Mouse (Mus musculus) olfactory bulb, adult 2 months (tissue): ENCODE measurements around the gene Washc1. TPM values are rescaled to one million over a fixed set of nuclear protein-coding genes. Genes with fewer than 3 reads are reported as not detected.

Experiments
- H3K27ac ChIP-seq: fragments of 200-500 bp; 2 replicates; pipeline ENCODE4 v1.5.1; 2012; ENCODE audit warnings: low read depth, low read length; ENCODE audit not compliant: insufficient read depth
- H3K4me1 ChIP-seq: fragments of 200-500 bp; 2 replicates; pipeline ENCODE4 v1.6.1; 2012; ENCODE audit warnings: low read length; ENCODE audit not compliant: control insufficient read depth, insufficient read depth
- H3K4me3 ChIP-seq: fragments of 200-500 bp; 2 replicates; pipeline ENCODE4 v1.5.1; 2012; ENCODE audit warnings: mild to moderate bottlenecking, low read depth, low read length, moderate library complexity; ENCODE audit not compliant: insufficient read depth
- CTCF ChIP-seq: fragments of 200-500 bp; IDR thresholded peaks from 2 replicates; pipeline ENCODE4 v1.5.1; 2012; ENCODE audit warnings: low read depth, mild to moderate bottlenecking, low read length, moderate library complexity; ENCODE audit not compliant: insufficient read depth
- POLR2A ChIP-seq: fragments of 200-500 bp; IDR thresholded peaks from 2 replicates; pipeline ENCODE4 v1.6.1; 2012; ENCODE audit warnings: mild to moderate bottlenecking, low read depth, low read length, moderate library complexity; ENCODE audit not compliant: insufficient read depth
- WGBS: fragments of 180-500 bp; shearing (Covaris S2); methylation state at CpG from one replicate; pipeline ENCODE4 v1.1.7; 2018; 5-methylcytosine and 5-hydroxymethylcytosine counted together
- polyA plus RNA-seq: library from polyadenylated mRNA; stranded (reverse); fragments of >200 nt; gene quantifications from 2 replicates; pipeline ENCODE4 v1.2.4, GENCODE M21; 2012; ENCODE audit warnings: low replicate concordance; ENCODE audit not compliant: missing spikeins, insufficient read depth, insufficient read length

Washc1 gene
- polyA plus RNA-seq, 1 experiment, result not detected

DNA sequence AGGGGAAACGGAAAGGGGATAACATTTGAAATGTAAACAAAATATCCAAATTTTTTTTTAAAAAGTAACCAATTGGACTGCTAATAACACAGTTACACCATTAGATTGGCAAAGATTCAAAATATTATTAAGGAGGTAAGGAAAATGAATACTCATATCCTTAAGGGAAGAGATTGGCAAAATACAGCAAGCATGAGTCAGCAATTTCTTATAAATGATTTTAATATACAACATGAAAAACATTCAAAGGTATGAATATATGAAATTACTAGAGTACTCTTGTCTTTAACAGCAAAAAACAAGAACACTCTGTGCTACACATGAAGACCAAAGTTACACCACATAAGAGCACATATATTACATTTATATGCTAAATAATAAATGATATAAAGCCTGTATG is 26.3 kb upstream of the Washc1 start:
- no peak for TF ChIP-seq POLR2A
- no peak for TF ChIP-seq CTCF
- Histone ChIP-seq H3K27ac (no peak overlapping the region), H3K4me3 (no peak overlapping the region), H3K4me1 (no peaks in the 10 kb centered on the region)
- whole genome bisulfite sequencing, result 92% methylated on average over 1 of the region's 1 CpGs

DNA sequence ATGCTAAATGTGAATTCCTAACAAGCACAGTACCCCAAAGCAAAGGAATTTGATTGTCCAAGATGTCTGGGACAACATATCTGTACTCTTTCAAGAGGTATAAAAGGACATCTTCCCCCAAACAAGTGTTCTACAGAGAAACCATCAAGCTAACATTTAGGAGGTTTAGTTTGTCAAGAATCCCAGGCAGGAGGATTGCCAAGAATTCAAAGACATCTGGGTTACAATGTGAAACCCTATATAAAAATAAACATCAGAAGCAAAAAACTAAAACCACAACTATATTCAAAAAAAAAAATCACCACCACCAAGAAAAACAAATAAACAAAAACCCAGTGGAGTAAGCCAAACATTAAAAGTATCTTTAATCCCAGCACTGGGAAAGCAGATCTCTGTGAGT is 21.1 kb upstream of the Washc1 start:
- TF ChIP-seq POLR2A (no peak), CTCF (no peak)
- peaks cover 2% of the 10 kb centered on the region; the same call in 1 of the 2 replicates for H3K4me1 ChIP-seq
- no peak overlapping the region for H3K27ac ChIP-seq
- H3K4me3 ChIP-seq, result no peak overlapping the region

DNA sequence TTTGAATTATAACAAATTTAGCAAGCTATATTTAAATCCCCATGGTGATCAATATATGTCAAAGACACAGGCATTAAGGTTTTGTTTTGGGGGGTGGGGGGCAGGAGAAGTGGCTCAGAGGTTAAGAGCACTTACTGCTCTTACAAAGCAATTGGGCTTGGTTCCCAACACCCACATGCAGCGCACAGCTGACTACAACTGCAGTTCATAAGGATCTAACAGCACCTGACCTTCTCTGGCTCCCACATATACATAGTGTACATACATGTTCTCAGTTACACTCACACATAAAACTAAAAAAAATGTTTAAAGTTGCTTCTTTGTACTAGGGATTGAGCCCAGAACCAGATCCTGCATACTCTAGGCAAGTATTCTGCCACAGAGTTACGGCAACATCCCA is 20.0 kb upstream of the Washc1 start:
- Histone ChIP-seq H3K27ac (no peak overlapping the region), H3K4me1 (peaks cover 2% of the 10 kb centered on the region; the same call in 1 of the 2 replicates), H3K4me3 (no peak overlapping the region)
- 65% methylated on average over 2 of the region's 2 CpGs for WGBS
- TF ChIP-seq POLR2A (no peak), CTCF (no peak)

DNA sequence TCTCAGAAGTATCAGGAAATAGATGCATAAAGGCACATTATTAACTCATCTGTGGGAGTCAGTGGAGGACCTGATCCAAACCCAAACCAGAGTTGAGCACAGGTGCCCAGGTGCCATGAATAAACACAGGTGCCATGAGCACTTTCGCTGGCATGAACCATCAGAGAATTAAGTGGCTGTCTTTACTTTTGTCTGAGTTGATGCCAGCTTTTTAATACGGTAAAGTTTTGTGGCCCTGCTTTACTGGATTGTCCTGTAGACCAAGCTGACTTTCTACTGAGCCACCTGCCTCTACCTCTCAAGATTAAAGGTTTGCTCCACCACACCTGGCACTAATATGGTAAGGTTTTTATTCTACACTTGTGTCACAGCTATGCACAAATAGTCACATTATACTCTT is 19.3 kb upstream of the Washc1 start:
- H3K4me1 ChIP-seq, result peaks cover 2% of the 10 kb centered on the region; the same call in 1 of the 2 replicates
- 66% methylated on average over 2 of the region's 2 CpGs for WGBS
- TF ChIP-seq CTCF (no peak), POLR2A (no peak)
- no peak overlapping the region for H3K4me3 ChIP-seq
- no peak overlapping the region for H3K27ac ChIP-seq

DNA sequence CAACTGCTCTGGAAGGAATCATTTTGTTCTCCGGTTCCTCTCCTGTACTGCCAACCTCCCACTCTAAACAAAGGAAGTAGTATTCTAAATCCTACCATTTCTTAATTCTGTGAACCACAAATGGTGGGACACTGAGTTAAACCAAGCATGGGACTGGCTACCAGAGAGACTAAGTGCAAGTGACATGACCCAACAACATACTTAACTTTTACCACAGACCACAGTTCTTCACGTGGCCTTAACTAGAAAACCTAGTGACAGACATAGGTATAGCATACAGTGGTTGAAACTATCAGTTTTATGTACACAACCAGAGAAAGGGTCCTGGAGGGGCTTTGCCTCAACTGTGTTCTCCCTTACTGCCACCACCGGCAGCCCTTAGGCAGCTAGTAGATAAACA is 18.7 kb upstream of the Washc1 start:
- 40% methylated on average over 3 of the region's 3 CpGs for WGBS
- no peak overlapping the region for H3K4me3 ChIP-seq
- no peak overlapping the region for H3K27ac ChIP-seq
- TF ChIP-seq POLR2A (no peak), CTCF (no peak)
- peaks cover 2% of the 10 kb centered on the region; the same call in 1 of the 2 replicates for H3K4me1 ChIP-seq

DNA sequence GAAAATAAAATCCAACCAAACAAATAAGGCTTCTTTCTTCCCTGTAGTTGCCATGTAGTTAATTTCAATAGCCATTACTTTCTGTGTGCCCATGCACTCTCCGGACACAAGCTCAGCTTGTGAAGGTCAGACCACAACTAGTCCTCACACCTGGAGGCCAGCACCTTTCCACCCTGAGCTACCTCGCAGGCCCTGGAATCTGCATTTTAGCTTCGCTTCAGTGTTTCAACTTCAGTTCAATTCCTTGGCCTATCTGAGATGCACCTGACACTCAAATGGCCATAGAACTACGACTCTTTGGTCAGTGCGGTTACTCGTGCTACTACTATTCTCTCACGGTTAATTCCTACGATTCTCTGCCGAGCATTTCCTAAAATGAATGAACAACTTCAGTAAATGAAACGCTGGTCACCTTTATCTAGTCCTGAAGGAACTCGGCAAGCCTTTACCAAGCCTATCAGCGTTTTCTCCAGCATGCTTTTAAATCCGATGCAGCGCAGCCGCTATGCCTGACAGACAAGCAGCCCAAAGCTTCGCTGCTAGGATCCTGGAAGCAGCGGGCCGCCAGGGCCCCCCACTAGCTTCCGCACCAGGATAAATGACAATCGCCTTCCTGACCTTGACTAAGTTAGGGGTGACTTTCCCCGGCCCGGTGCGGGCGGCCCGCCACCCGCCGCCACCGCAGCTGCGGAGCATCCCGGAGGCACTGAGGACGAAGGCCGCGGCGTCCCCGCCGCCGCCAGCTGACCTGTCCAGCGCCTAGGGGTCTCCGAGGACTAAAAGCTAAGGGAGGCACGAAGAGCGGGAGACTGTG is 10.6 kb upstream of the Washc1 start:
- Histone ChIP-seq H3K4me1 (peaks cover 4% of the 10 kb centered on the region; the same call in 1 of the 2 replicates), H3K4me3 (peak overlapping the region; percentile 93), H3K27ac (peak overlapping the region; percentile 97)
- no peak for TF ChIP-seq CTCF
- TF ChIP-seq POLR2A, result no peak
- under 1% methylated on average over 41 of the region's 41 CpGs for WGBS

DNA sequence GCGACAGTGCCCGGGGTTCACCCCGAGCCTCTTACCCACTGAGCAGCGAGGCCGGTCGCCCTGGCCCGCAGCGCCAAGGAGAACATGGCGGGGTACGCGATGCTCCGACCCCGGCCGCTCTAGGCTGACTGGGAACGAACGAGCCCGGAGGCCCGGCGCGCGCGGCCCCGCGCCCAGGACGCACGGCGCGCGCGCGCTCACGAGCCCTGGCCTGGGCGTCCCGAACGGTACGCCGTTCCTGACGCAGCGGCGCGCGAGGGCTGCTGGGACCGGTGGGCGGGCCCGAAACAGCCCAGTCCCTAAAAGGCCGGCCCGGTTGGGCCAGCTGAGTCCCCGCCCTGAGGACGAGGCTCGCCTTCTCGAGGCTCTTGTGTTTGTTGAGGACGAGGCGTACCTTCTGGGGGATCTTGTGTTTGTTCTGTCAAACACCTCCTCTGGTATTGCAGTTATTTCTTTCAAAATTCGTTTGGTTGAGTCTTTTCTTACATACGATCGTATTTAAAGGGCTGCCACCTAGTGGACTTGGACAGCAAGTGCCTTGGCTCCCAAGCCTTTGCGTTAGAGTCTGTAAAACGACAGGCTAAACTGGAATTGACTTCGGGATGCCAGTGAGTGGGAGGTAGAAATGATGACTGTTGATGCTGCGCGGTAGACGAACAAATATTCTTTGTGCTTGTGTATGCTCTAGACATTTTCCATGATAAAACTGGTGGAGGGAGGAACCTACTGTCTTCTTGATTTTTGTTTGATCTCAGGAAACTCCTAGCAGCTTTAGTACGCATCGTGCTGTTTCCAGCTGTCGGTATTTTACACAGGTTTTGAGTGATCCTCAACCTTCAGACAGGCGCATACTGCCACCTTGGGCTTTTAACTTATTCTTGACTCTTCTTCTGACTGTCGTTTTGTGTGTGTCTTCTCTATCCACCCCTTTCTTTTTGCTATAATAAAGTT is 9.7 kb upstream of the Washc1 start, which contains the start of gene Ndufv2:
Gene Ndufv2 (minus strand): TSS at position 180 of the 951 bp plus-strand sequence.
- Histone ChIP-seq H3K27ac (peak within 1 kb of the TSS; percentile 97), H3K4me3 (peak within 1 kb of the TSS; percentile 93), H3K4me1 (peaks cover 5% of the 10 kb centered on the region; the same call in 1 of the 2 replicates)
- TF ChIP-seq POLR2A (peak; percentile 95), CTCF (peak; percentile 69)
- WGBS, result under 1% methylated on average over 67 of the region's 67 CpGs

DNA sequence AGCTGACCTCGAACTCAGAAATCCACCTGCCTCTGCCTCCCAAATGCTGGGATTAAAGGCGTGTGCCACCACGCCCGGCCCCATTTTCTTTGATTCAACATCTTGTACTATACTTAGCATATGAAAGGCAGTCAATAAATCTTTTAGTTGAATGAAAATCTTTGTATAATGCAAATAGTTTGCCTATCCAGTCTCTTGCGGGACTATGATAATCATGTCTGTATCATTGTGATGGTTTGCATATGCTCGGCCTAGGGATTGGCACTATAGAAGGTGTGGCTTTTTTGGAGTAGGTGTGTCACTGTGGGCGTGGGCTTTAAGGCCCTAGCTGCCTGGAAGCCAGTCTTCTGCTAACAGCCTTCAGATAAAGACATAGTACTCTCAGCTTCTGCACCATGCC is 7.3 kb upstream of the Washc1 start:
- Histone ChIP-seq H3K27ac (no peak overlapping the region), H3K4me1 (peaks cover 3% of the 10 kb centered on the region; the same call in 1 of the 2 replicates), H3K4me3 (no peak overlapping the region)
- WGBS, result 88% methylated on average over 7 of the region's 7 CpGs
- no peak for TF ChIP-seq POLR2A
- no peak for TF ChIP-seq CTCF

DNA sequence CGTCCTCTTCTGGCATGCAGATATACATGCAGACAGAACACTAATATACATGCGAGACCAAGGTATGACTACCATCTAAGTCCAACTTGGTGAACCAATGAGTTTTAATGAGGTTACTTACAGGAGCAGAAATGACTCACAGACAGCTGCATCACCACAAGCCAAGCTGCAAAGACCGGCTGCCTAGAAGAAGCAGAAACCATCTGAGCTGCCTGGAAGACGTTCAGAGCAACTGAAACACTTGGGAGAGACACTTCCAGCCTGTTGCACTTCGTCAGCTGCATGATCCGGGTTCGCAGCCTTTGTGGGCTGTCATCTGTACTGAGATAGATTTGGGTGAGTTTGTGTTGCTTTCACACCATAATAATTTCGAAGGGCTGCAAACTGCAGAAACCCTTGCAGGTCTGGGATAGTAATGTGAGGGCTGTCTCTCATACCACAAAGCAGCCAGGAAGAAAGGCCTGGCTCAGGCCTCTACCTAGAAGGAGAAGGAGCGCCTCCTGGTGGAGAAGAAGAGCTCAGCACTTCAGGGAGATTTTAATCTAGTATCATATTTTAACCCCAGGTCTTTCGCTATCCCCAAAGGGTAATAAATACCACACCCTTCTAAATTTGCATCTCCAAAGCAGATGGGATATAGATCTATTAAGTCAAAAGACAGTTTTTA is 4.6 kb upstream of the Washc1 start:
- Histone ChIP-seq H3K4me3 (no peak overlapping the region), H3K27ac (no peak overlapping the region), H3K4me1 (peaks cover 6% of the 10 kb centered on the region; the same call in 1 of the 2 replicates)
- WGBS, result 39% methylated on average over 10 of the region's 10 CpGs
- TF ChIP-seq POLR2A, result no peak
- 0 out of 2 replicates have a peak, but pooled peaks have one; percentile 16 for TF ChIP-seq CTCF
